Mouse (Mus musculus) G1E (cell line): ENCODE measurements around the gene Upf2.
"Not testable (repeated sequence)": the region's sequence is repeated elsewhere in the genome, so short reads cannot be mapped to it uniquely, and the experiment has no call there.

ENCODE experiments used
- CTCF ChIP-seq: IDR thresholded peaks from 2 replicates; pipeline ENCODE4 v1.5.1; 2012; ENCODE audit warnings: low read depth, low read length, inconsistent platforms, mixed read lengths
- GATA1 ChIP-seq: IDR thresholded peaks from 2 replicates; pipeline ENCODE4 v1.6.1; 2012; ENCODE audit warnings: borderline replicate concordance, low read length, inconsistent platforms, mixed read lengths
- GATA2 ChIP-seq: IDR thresholded peaks from 2 replicates; pipeline ENCODE4 v1.6.1; 2012; ENCODE audit warnings: low read depth, low read length, inconsistent platforms, borderline replicate concordance
- POLR2AphosphoS5 ChIP-seq: IDR thresholded peaks from 2 replicates; pipeline ENCODE4 v1.6.1; 2012; ENCODE audit warnings: low read depth, low read length, inconsistent platforms; ENCODE audit not compliant: insufficient replicate concordance

GRCm38 (mm10) chr2:5970629-5971028 lies 19.4 kb downstream of the Upf2 start:
- TF ChIP-seq GATA2, CTCF, GATA1, POLR2AphosphoS5: not testable (repeated sequence)
